Mouse (Mus musculus) E14TG2a.4 (cell line): ENCODE results near the gene Arl4d.
"Not testable (repeated sequence)": the region's sequence is repeated elsewhere in the genome, so short reads cannot be mapped to it uniquely, and the experiment has no call there.

Experiments used
- CTCF ChIP-seq: conservative IDR thresholded peaks from 2 replicates; pipeline ENCODE4 v1.5.1; 2014; ENCODE audit warnings: low read length
- NANOG ChIP-seq: IDR thresholded peaks from 2 replicates; pipeline ENCODE4 v1.6.1; 2014; ENCODE audit warnings: borderline replicate concordance, low read length, mixed read lengths
- POU5F1 ChIP-seq: IDR thresholded peaks from 2 replicates; pipeline ENCODE4 v1.6.1; 2014; ENCODE audit warnings: low read length, borderline replicate concordance

- TF ChIP-seq CTCF, POU5F1, NANOG: not testable (repeated sequence)
Observed at GRCm38 (mm10) chr11:101646283-101646794, 19.0 kb upstream of the Arl4d start.
